Mouse (Mus musculus) inflammation-experienced regulatory T-cells, adult 6 months (primary cell): ENCODE measurements around the gene 2410004B18Rik. TPM values are rescaled to one million over a fixed set of nuclear protein-coding genes. Genes with fewer than 3 reads are reported as not detected.
"Not testable (repeated sequence)": the region's sequence is repeated elsewhere in the genome, so short reads cannot be mapped to it uniquely, and the experiment has no call there.

ENCODE experiments used
- ATAC-seq: one replicate; pipeline ENCODE4 v1.8.0; 2017
- polyA plus RNA-seq, 3 experiments: library from polyadenylated mRNA; unstranded; fragments of 100-300 nt; shearing (Covaris generic); gene quantifications; one replicate each; pipeline ENCODE4 v1.2.1; 2017

2410004B18Rik gene
- 10 to 100 TPM; 13.8 to 21.9 (median 20.6) TPM for polyA plus RNA-seq

- ATAC-seq, result peak; percentile 91
These were observed at the start of gene 2410004B18Rik for GRCm38 (mm10) chr3:145937505-145938404. Gene 2410004B18Rik (plus strand): TSS chr3:145938014.

- ATAC-seq, result no peak
These were observed 47.3 kb upstream of the 2410004B18Rik start for GRCm38 (mm10) chr3:145890346-145891132.

GRCm38 (mm10) chr3:145892451-145892850 is 45.4 kb upstream of the 2410004B18Rik start:
- no peak for ATAC-seq

DNA sequence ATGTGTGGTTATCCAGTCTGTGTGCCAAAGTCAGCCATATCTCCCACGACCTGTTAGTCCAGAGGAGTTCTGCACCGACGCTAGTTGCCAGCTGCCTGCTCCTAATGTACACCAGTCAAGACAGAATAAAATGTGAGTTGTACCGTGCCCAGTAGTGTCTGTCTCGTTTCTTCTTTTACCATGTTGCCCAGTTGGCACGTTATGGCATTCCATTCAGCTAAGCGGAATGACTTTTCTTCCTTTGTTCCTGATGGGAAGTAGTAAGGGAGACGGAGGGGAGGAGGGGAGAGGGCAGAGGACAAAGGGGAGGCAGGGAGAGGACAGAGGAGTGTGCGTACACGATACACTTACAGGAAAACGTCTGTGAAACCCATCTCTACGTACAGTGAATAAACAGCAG is 43.7 kb upstream of the 2410004B18Rik start:
- ATAC-seq, result no peak

DNA sequence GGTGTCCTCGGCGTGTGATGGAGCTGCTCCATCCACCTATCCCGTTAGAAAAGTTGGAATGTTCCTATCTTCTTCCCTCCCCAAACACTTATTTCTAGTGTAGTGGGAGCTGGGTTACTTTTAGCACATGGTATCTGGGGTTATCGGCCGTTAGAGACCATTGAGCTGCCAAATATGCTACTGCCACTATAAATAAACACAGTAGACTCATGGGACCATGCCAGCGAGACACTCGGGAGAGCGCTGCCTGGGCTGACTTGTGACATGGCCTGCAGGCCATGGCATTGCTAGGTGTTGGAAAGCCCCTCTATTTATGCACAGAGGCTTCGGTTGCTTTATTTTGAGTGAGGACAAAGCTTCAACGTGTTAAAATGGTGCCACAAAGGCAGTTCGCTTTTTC is 40.1 kb upstream of the 2410004B18Rik start:
- no peak for ATAC-seq

- no peak for ATAC-seq
These were observed 38.0 kb upstream of the 2410004B18Rik start for GRCm38 (mm10) chr3:145899832-145900231.

- no peak for ATAC-seq
These were observed 34.3 kb upstream of the 2410004B18Rik start for GRCm38 (mm10) chr3:145903530-145903929.

DNA sequence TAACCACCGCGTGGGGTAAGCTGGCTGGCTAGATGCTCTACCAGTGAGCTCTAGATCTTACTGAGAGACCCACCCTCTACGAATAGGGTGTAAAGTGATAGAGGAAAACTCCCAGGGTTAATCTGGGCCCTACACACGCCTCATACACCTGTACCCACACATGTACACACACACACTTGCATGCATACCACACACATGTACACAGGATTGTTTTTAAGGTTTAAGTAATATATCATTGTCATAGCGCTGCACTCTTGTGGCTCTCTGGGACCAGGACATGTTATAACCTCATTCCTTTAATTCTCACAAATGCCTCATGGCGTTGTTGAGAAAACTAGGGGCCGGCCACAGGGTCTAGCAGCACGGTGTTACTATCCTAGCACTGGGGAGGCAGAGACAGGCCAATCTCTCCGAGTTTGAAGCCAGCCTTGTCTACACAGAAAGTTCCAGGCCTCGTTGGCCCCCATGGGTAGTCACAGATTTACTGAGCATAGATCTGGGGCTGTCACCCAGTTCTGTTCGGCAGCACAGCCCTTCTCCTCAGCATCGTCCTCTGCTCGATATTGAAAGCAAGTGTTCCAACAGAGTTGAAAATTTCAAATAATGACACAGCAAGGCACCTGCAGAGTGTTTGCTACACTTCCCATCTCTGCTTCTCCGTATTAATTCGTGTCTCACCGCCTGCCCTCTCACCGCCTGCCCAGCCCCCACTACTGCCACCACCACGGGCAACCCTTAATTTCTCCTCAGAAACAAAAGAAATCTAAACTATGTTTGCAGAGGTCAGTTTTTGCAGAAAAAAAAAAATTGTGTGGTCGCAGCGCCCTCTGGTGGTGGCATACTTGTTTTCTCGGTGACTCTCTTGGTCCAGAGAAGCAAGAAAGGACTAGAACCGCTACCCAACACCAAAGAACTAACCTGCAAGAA is 32.7 kb upstream of the 2410004B18Rik start:
- ATAC-seq, result peak; percentile 32

GRCm38 (mm10) chr3:145906582-145906981 is 31.2 kb upstream of the 2410004B18Rik start:
- ATAC-seq, result no peak

GRCm38 (mm10) chr3:145912512-145912911 is 25.3 kb upstream of the 2410004B18Rik start:
- ATAC-seq, result no peak

- no peak for ATAC-seq
These were observed 24.6 kb upstream of the 2410004B18Rik start for GRCm38 (mm10) chr3:145913263-145913662.

GRCm38 (mm10) chr3:145913942-145914341 is 23.9 kb upstream of the 2410004B18Rik start:
- not testable (repeated sequence) for ATAC-seq

DNA sequence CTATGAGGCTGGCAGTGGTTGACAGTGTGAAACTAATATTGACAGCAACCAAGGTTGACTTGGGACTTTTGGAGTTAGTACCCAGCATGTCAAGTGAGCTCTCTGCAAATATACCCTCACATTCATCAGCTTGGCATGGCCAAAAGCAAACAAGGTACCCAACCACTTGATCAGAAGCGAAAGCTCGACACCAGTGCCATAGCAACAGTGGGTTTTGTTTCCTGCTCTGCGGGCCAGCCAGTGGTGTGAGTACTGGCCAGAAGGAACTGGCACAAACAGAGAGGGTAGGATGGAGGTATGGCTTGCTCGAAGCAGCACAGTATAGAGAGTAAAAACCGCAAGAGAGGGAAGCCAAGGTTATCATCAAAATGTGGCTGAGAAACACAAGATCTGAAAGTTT is 21.4 kb upstream of the 2410004B18Rik start:
- peak; percentile 61 for ATAC-seq

GRCm38 (mm10) chr3:145916826-145917225 is 21.0 kb upstream of the 2410004B18Rik start:
- peak; percentile 77 for ATAC-seq

DNA sequence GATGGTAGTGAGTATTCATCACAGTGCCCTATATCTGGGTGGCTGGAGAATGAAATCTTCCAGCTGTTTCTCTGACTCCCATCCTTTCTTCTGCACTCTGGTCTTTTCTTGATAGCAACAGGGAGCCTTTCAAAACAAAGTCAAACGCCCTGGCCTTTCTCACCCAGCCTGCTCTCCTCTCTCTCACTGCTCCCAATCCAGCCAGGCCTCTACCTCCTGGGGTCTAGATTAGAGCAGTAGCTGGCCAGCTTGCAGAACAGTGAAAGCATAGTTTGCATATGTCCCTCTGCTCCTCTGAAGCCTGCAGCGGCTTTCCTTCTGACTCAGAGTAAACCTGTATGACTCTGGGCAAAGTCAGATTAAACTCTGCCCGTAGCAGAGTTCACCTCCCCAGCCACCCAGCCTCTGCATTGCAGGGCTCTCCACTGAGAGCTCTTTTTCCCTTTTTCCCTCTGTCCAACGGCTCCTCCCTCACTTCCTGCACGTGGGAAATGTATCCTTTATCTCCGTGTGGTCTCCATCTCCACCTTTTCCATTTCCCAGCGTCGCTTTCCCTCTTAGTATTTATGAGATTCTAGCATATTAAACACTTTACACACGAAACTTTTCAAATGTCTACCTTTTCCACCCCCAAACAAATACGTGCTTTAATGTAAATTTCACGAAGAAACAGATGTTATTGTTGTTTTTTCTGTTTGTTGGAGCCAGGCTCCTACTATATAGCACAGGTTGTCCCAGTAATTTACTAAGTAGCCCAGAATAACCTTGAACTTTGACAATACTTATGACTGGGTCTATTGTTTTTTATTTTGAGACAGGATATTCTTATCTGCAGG is 15.6 kb upstream of the 2410004B18Rik start, which contains the start of gene Bcl10:
Bcl10 (plus strand) TSS at position 786 of the 836 bp plus-strand sequence.
- ATAC-seq, result no peak

- ATAC-seq, result no peak
These were observed 14.8 kb upstream of the 2410004B18Rik start for GRCm38 (mm10) chr3:145922971-145923370.

GRCm38 (mm10) chr3:145923874-145924577 is 13.8 kb upstream of the 2410004B18Rik start:
- peak; percentile 87 for ATAC-seq

DNA sequence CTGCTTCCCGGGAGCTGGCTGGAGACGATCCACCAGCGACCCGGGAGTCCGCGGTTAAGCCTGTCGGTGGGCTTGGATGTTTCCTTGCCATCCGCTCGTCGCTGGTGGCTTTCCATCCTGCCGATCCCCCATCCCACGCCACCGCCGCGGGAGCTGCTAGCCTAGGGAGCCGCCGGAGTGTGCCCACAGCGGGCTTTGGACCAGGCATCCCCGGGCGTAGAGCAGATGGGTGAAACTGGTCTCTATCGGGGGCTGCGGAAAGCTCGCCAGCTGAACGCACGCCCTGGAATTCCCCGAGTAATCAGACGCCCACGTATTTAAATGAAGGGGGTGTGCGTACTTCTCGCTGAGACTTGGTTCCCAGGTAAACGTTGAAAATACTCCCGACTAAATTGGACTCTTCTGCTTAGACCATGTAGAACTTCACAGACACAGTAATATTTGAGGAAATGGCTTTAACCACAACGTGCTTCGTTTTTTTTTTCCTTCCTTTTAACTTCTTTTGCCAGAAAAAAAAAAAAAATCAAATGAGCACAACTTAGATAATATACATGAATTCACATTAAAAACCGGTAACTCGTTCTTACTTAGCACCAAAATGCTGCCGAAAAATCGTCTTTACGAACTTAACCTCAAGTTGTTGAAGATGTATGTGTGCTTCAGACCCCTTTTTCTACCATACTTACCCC is 13.0 kb upstream of the 2410004B18Rik start:
- ATAC-seq, result peak; percentile 34

DNA sequence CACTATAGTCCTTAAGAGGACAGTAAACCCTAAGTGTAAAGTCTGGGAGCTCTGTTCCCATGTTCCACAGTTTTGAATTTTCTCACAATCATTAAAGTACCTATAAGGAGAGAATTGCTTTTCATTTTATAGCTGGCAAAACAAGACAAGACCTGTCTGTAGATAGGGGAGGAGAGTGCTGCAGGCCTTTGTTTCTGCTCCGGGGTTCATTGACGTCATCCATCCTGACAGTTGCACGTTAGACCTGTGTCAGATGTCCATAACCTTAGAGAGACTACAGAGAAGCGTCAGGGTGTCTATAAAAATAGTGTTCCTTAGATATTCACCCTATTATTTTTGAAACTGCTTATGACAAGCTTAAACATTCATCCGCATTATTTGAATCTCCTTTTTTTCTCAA is 12.3 kb upstream of the 2410004B18Rik start:
- no peak for ATAC-seq
